Mouse (Mus musculus): ENCODE results near the gene Kcnk4.
"Not testable (repeated sequence)": the region's sequence is repeated elsewhere in the genome, so short reads cannot be mapped to it uniquely, and the experiment has no call there.

Kcnk4 gene

DNA sequence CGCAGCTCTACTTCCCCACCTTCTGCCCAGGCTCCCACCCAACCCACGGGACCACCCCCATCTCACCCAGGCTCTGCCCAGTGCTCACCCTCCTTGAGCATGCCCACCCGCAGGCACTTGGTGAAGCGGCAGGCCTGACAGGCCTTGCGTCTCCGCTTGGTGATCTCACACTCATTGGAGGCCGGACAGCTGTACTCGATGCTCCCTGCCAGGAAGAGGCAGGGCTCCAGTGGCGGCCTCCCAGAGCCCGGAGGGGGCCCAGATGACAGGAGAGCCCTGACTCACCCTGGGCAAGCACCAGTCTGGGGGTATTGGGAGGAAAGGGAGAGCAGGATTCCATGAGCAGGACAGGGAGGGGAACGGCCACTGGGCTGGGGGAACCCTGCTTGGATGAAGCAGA is 20.3 kb downstream of the Kcnk4 start:
- peak; percentile 54 for DNase-seq

GRCm38 (mm10) chr19:6913036-6913435 is 21.3 kb downstream of the Kcnk4 start:
- DNase-seq, result no peak

GRCm38 (mm10) chr19:6912205-6912970 is 21.9 kb downstream of the Kcnk4 start:
- no peak for DNase-seq

GRCm38 (mm10) chr19:6911101-6912074 is 22.9 kb downstream of the Kcnk4 start:
- DNase-seq, result no peak

DNA sequence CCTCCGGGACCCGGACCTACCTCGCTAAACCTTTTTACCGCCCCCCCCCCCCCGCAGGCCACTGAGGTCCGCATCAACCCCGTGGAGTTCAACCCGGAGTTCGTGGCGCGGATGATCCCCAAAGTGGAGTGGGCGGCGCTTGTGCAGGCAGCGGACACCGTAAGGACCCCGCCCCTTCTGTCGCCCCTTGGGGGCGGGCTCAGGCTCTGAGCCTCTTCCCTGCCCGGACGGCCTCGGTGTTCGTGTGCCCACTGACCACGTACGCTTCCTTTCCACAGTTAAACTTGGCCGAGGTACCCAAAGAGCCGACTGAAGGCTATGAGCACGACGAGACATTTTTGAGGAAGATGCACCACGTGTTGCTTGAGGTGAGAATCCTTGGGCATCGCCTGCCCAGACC is 24.0 kb downstream of the Kcnk4 start:
- peak; percentile 71 for DNase-seq

DNA sequence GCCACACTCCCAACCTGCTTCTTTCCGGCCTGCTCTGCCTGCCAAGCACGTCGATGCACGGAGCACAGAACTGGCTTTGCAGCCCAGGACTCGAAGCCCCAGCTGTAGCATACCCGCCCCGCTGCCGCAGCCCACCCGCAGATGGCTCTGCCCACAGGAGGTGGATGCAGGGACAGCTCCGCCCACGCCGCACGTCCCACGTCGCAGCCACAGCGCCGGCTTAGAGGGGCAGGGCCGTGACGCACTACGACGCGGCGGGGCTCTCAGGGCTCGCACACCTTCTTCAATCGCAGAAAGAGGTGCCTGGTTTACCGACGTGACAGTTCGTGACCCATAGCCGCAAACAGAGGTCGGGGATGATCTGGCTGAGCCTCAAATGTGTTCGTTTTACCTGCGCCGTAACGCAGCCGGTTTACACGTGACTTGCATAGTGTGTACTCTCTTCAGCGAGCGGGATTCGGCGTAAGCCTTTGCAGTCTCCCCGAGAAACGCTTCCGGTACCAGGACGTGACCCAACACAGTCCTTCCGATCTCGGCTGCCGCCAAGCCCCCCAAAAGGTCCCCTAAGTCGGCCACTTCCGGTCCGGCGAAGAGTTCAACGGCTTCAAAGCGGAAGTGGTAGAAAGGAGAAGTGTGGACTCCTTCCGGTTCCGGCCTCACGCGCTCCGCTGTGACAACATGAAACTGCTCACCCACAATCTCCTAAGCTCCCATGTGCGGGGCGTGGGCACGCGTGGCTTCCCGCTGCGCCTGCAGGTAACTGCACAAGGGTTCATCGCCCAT is 24.6 kb downstream of the Kcnk4 start, which contains the start of the genes Trmt112 and Prdx5:
Gene Trmt112, plus strand, starts transcription at position 192 of the 783 bp plus-strand sequence.
Gene Prdx5, minus strand, starts transcription at position 600 of the 783 bp plus-strand sequence.
- peak; percentile 95 for DNase-seq

DNA sequence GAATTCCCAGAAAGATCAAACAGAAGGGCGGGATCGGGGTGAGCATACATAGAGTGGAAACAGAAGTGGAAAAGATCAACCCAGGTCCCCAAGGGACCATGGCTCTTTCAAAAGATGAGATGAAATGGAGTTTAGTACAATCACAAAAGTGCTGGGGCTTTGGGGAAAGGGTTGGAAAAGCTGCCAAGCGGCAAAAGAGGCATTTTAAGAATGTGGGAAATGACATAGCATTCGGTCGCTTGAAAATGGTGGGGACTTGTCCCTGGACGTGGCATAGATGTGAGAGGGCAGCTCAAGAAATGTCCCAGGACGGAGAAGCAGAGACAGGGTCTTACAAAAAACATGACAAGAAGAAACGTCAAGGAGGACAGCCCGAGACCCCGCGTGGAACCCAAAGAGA is 25.3 kb downstream of the Kcnk4 start:
- no peak for DNase-seq

DNA sequence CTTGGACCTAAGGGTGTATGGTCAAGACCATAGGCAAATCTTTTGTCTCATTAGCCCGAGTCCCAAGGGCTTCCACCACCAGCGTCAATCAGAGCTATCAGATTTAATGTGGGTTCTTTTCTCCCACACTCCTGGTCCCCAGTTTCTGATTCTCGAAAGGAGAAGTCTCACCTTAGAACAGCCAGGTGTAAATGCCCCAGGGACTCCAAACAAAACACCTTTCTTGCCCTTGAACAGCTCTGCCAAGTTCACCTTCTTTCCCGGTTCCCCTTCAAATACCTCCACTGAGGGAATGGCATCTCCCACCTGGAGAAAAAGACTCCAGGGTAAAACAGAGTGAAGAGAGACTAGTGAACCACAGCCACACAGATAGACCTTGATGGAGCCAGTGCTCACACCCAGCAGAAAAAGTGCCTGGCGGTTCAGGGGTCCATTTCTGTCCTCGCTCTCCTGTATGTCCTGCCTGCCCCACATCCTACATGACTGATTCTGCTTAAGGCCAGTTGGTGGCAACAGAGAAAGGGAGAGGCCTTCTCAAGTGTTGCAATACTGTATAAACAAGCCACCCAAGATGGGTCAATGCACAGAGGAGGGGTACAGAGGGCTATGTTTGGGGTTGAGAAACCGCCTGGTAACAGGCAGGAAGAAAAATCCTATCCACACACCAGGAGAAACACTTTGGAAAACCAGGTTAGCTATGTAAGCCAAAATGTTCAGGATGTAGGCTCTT is 26.3 kb downstream of the Kcnk4 start:
- no peak for DNase-seq

DNA sequence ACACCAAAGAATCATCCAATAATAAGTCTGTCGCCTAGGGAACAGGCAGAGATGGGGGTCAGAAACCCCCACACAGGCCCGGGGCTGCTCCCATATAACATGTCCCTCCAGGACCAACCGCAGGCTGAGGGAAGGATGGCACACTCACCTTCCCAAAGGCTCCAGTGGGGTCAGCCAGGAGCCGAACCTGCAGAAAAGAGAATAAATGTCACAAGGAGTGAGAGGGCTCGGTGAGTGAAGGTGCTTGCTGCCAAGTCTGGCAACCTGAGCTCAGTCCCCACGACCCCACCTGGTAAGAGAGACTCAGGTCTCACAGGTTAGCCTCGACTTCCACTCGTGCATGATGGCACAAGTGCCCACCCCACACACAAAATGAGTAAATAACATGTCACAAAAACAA is 27.2 kb downstream of the Kcnk4 start:
- no peak for DNase-seq

- DNase-seq, result no peak
Measured at GRCm38 (mm10) chr19:6906199-6906598, 28.1 kb downstream of the Kcnk4 start.

DNA sequence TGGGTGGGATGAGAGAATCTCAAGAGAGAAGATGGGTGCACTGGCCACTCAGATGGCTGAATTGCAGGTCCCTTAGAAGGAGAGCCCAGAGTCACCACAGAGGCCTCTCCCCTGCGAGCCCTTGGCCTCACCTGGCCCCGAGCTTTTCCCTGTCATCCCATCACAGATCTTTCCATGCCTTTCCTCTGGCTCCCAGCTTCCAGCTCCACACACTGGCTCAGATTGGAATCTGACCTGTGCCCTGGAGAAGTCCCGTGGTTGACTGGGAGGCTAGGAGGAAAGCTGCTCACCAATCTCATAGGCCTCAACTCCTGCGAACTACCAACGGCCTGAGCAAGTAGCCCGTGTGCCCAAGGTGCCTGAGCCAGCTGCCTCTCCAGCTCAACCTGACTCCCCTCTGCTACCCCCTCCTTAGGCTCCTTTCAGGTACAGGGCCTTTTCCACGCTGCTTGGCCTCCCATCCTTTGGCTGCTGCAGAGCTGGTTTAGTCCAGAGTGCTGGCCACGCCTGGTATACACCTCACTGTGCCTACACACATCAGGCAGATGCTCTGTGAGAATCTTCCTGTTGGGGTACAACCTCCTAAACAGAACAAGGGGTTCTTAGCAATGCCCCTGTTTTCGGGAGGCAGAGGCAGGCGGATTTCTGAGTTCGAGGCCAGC is 28.7 kb downstream of the Kcnk4 start:
- DNase-seq, result no peak

DNA sequence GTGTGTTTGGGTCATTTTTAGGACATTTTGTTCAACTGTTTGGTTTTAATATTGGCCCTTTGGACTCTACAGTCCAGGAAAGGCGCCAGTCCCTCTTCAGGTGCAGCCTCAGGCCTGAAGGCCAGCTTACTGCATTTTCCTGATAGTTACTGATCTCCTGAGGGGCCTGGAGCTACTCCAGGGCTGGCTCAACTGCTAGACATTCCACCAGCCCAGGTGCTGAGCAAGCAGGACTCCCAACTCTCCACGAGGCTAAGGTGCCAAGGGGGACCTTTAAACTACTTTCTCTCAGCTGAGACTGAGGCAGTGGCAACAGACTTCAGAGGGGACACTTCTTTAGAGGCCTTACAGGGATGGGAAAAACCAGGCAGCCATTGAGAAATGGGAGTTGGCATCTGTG is 29.5 kb downstream of the Kcnk4 start:
- no peak for DNase-seq

DNA sequence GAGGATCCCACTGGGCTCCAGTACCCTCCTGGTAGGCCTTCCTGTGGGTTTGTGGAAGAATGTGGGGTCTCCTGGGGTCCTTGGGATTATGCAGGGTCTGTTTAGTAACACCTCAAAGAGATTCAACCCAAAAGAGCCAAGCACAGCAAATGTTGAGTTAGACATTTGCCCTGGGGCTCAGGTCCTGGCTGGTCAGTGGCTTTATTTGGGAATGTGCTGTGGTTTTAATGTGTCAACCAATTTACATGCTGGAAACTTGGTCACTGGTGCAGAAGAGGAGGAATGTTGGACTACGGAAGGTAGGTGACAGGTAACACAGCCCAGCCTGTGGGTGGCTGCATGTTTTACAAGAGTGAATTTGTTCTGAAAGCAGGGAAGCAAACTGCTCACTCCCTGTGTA is 31.3 kb downstream of the Kcnk4 start:
- DNase-seq, result no peak

- DNase-seq, result no peak
Measured at GRCm38 (mm10) chr19:6899641-6900040, 34.7 kb downstream of the Kcnk4 start.

- not testable (repeated sequence) for DNase-seq
Measured at GRCm38 (mm10) chr19:6895608-6896305, 38.6 kb downstream of the Kcnk4 start.

GRCm38 (mm10) chr19:6893731-6894451 is 40.4 kb downstream of the Kcnk4 start:
- no peak for DNase-seq

DNA sequence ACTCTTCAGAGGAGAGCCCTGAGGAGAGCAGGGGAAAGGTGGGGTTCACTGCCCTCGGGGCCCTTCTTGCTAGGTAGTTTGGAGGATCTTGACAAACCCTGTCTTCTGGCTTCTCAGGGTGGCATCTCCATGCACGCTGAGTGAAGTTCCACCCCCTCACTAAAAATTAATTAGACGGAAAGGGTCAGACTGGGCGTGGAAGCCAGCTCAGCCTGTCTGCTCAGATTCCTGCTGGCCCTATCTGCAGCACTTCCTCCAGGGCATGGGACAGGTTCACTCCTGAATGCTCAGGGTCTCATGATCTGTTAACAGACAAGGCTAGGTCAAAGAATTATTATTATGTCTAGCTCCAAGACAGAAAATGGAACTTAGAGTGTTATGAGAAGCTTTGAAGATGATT is 41.8 kb downstream of the Kcnk4 start:
- no peak for DNase-seq

DNA sequence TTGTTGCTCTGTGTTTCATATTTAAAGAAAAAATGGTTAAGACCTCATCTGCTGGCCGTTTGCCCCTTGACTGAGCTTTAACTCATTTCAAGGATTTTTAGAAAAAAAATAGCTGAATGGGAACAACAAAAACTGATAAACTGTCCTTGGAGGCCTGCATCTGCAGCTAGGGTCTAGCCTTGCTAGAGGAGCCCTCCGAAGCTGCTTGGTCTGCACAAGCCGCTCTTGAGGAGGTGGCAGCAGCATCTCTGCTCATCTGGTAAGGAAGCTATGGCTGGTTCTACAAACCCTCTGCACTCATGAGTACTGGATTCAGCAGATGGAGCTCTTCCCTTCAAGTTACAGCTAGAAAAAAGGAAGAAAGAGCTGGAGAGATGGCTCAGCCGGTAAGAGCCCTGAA is 56.4 kb downstream of the Kcnk4 start:
- no peak for DNase-seq

DNA sequence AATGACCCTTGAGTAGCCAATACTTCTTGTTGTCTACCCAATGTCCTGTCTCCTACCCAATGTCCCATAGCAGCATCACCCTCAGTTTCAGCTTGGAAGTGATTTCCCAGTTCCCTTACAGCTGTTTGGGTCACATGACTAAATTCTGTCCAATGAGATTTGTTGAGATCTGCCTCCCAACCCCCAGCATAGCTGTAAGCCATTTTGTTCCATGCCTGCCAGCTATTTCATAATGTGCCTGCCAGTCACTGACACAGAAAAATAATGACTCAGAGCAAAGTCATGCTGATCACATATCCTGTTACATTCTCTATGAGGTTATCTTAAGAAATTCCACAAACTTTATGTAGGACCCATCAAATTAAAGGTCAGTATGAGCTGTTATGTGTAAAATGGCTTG is 57.5 kb downstream of the Kcnk4 start:
- no peak for DNase-seq

DNA sequence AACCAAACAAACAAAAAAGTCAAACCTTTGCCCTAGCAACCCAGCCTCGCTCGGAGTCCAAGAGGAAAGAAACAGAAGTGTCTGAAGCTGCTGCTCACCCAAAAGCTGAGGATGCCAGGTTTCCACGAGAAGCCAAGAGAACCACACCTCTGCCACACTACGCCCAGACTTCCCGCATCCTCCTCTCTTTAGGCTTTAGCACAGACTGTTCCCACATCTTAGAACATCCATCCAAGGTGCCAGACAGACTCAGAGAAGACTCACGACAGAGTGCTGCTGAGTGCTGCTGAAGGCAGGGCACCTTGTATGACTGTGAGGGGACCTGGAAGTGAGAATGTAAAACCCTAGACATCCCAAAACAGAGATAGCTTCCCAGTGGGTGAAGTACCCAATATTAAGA is 58.5 kb downstream of the Kcnk4 start:
- DNase-seq, result no peak

Measured in lung, postnatal 10 days (tissue).